ENCODE assay signal across 27 mouse cellular contexts in genomic region chr19:28402956-28403355, GRCm38 (mm10).
DNase-seq lines count a peak whose midpoint lies in the region; ATAC-seq and TF ChIP-seq lines count a peak whose summit lies in the region.
"Had no signal": no experiment of that assay in that cellular context is flagged by ENCODE, and none has a peak within 500 bp of the region (broad histone marks: within the 10 kb centered on the region; RNA-seq: fewer than 3 reads in every experiment).

No protein-coding gene starts in this region.

- TF ChIP-seq POLR2A in kidney, adult 2 months (IDR thresholded peaks at IDR 0.05; ENCODE audit: low read depth, low read length): no peak

- H3K9ac ChIP-seq in kidney, embryonic 15.5 days: no peak overlapping the region
- H3K9ac ChIP-seq: embryonic facial prominence, embryonic 13.5 days; embryonic facial prominence, embryonic 15.5 days; forebrain, embryonic 12.5 days had no signal

- WGBS in kidney, adult 2 months: 43% methylated on average over 6 of the region's 6 CpGs
- WGBS in kidney, embryonic 15.5 days: 49% methylated on average over 6 of the region's 6 CpGs

- no peaks in the 10 kb centered on the region for H3K9me3 ChIP-seq in kidney, embryonic 15.5 days (replicated peaks)
- H3K9me3 ChIP-seq: embryonic facial prominence, embryonic 13.5 days; embryonic facial prominence, embryonic 15.5 days; forebrain, embryonic 10.5 days; forebrain, embryonic 12.5 days; G1E had no signal

- TF ChIP-seq CTCF in kidney, adult 2 months (conservative IDR thresholded peaks at IDR 0.05; ENCODE audit: insufficient read depth, insufficient read length, low read depth, low read length): no peak

- no peak for ATAC-seq in kidney, embryonic 15.5 days (replicated peaks; ENCODE audit: low FRiP score)
- ATAC-seq: CD4-positive, CD25-positive, alpha-beta regulatory T cell, adult 4 months; forebrain, embryonic 14.5 days had no signal

- H3K4me2 ChIP-seq in kidney, embryonic 15.5 days: no peak overlapping the region
- H3K4me2 ChIP-seq: embryonic facial prominence, embryonic 13.5 days; embryonic facial prominence, embryonic 15.5 days; forebrain, embryonic 12.5 days had no signal

- H3K27ac ChIP-seq in kidney, adult 2 months (ENCODE audit: insufficient read depth, low read depth, low read length): 0 out of 2 replicates have a peak overlapping the region, but pooled peaks have one; percentile 0
- no peak overlapping the region for H3K27ac ChIP-seq in kidney, embryonic 15.5 days
- H3K27ac ChIP-seq: embryonic facial prominence, embryonic 13.5 days; embryonic facial prominence, embryonic 15.5 days; forebrain, embryonic 10.5 days; forebrain, embryonic 12.5 days had no signal

- H3K36me3 ChIP-seq in kidney, adult 2 months (ENCODE audit: control insufficient read depth, insufficient read depth, low read length): no peaks in the 10 kb centered on the region
- H3K36me3 ChIP-seq in kidney, embryonic 15.5 days: no peaks in the 10 kb centered on the region
- H3K36me3 ChIP-seq: embryonic facial prominence, embryonic 13.5 days; embryonic facial prominence, embryonic 15.5 days; forebrain, embryonic 10.5 days; forebrain, embryonic 12.5 days; G1E had no signal

- DNase-seq in kidney, adult 2 months: peak; percentile 63
- no peak for DNase-seq in kidney, postnatal 10 days
- DNase-seq in kidney, postnatal 14 days: peak; percentile 14
- DNase-seq in kidney, postnatal 36 days: peak; percentile 40 to 52
- no peak for DNase-seq in kidney, postnatal 4 days
- peak; percentile 26 for DNase-seq in Muller cell, postnatal 12 days (ENCODE audit: inconsistent ontology term)
- DNase-seq: adrenal gland, adult 2 months; adrenal gland, postnatal 10 days; adrenal gland, postnatal 25 days; B cell, adult 2 months; cerebellum, adult 11 months; cerebellum, adult 18-20 months; cerebellum, adult 8-10 months; cerebellum, adult 9-11 months; cerebellum, postnatal 14 days; cerebellum, postnatal 36 days; embryo, embryonic 11 days had no signal

- no peaks in the 10 kb centered on the region for H3K27me3 ChIP-seq in kidney, adult 2 months (replicated peaks; ENCODE audit: control insufficient read depth, insufficient read depth, low read length)
- H3K27me3 ChIP-seq in kidney, embryonic 15.5 days: no peaks in the 10 kb centered on the region
- H3K27me3 ChIP-seq: CH12.LX; embryonic facial prominence, embryonic 13.5 days; embryonic facial prominence, embryonic 15.5 days had no signal

- peaks cover 9% of the 10 kb centered on the region for H3K4me1 ChIP-seq in kidney, adult 2 months (ENCODE audit: control insufficient read depth, insufficient read depth, low read length)
- H3K4me1 ChIP-seq in kidney, embryonic 15.5 days: no peaks in the 10 kb centered on the region
- H3K4me1 ChIP-seq: embryonic facial prominence, embryonic 13.5 days; embryonic facial prominence, embryonic 15.5 days; forebrain, embryonic 12.5 days had no signal

- H3K4me3 ChIP-seq in kidney, adult 2 months (ENCODE audit: insufficient read depth, low read depth, low read length): no peak overlapping the region
- no peak overlapping the region for H3K4me3 ChIP-seq in kidney, embryonic 15.5 days (replicated peaks)
- H3K4me3 ChIP-seq: embryonic facial prominence, embryonic 13.5 days; embryonic facial prominence, embryonic 15.5 days; erythroblast, embryonic 14.5 days; forebrain, embryonic 10.5 days; forebrain, embryonic 12.5 days had no signal

Comparison
In these comparisons a context has a peak if more than half of its experiments do, and no peak if none do; other contexts are left out.
1. DNase-seq: peak in kidney, adult 2 months (single experiment), kidney, postnatal 14 days (single experiment), kidney, postnatal 36 days (2 of 2) and Muller cell, postnatal 12 days (single experiment); none in kidney, postnatal 10 days (single experiment) and kidney, postnatal 4 days (0 of 2).